Mouse (Mus musculus) limb, embryonic 13.5 days (tissue): Measurements from ENCODE around the gene Gm10439. TPM values are rescaled to one million over a fixed set of nuclear protein-coding genes. Genes with fewer than 3 reads are reported as not detected.
"Not testable (repeated sequence)": the region's sequence is repeated elsewhere in the genome, so short reads cannot be mapped to it uniquely, and the experiment has no call there.

Experiments
- ATAC-seq: fragments of 200-750 bp; cut with Nextera tagmentation; 2 replicates; pipeline ENCODE4 v1.8.0; 2017; ENCODE audit warnings: low read depth, moderate number of reproducible peaks, moderate TSS enrichment; ENCODE audit not compliant: low FRiP score
- H3K27ac ChIP-seq: fragments of 300-500 bp; sonication (generic); 2 replicates; pipeline ENCODE4 v1.5.1; 2015; ENCODE audit warnings: inconsistent platforms, mild to moderate bottlenecking, moderate library complexity
- H3K27me3 ChIP-seq: fragments of 300-500 bp; sonication (generic); 2 replicates; pipeline ENCODE4 v1.6.1; 2015; ENCODE audit warnings: mild to moderate bottlenecking, inconsistent platforms
- H3K36me3 ChIP-seq: fragments of 300-500 bp; sonication (generic); 2 replicates; pipeline ENCODE4 v1.6.1; 2015; ENCODE audit warnings: inconsistent platforms, mild to moderate bottlenecking, moderate library complexity
- H3K4me1 ChIP-seq: fragments of 300-500 bp; sonication (generic); 2 replicates; pipeline ENCODE4 v1.6.1; 2015; ENCODE audit warnings: inconsistent platforms
- H3K4me2 ChIP-seq: fragments of 300-500 bp; sonication (generic); replicated peaks from 2 replicates; pipeline ENCODE4 v1.6.1; 2015; ENCODE audit warnings: inconsistent platforms, mild to moderate bottlenecking, moderate library complexity
- H3K4me3 ChIP-seq: fragments of 300-500 bp; sonication (generic); 2 replicates; pipeline ENCODE4 v1.5.1; 2015; ENCODE audit warnings: moderate library complexity, mild to moderate bottlenecking, inconsistent platforms
- H3K9ac ChIP-seq: fragments of 300-500 bp; sonication (generic); 2 replicates; pipeline ENCODE4 v1.6.1; 2015; ENCODE audit warnings: mild to moderate bottlenecking, inconsistent platforms
- H3K9me3 ChIP-seq: fragments of 300-500 bp; sonication (generic); 2 replicates; pipeline ENCODE4 v1.6.1; 2016; ENCODE audit warnings: inconsistent platforms
- WGBS: fragments of 180-500 bp; shearing (Covaris S2); methylation state at CpG from one replicate; pipeline ENCODE4 v1.1.7; 2015; 5-methylcytosine and 5-hydroxymethylcytosine counted together
- polyA plus RNA-seq: library from polyadenylated mRNA; unstranded; fragments of >200 nt; fragmentation: Nextera tagmentation; extraction: Ambion mirVana; gene quantifications from 2 replicates; pipeline ENCODE4 v1.2.1, GENCODE M21; 2015

Gm10439 gene
- not detected in 2 replicates for polyA plus RNA-seq

- H3K27ac ChIP-seq, H3K9me3 ChIP-seq, H3K36me3 ChIP-seq, H3K9ac ChIP-seq, H3K4me1 ChIP-seq, ATAC-seq, H3K4me3 ChIP-seq, H3K27me3 ChIP-seq, H3K4me2 ChIP-seq: not testable (repeated sequence)
- no CpG with 5 or more reads among the region's 6 CpGs for WGBS
These were observed at the start of gene Gm10439 for GRCm38 (mm10) chrX:149594270-149594669. Gene Gm10439, plus strand, starts transcription at chrX:149594570.

Other genes with a start within 250 kb of the Gm10439 start
- not detected in 2 replicates for gene Gm15085, start 147.0 kb upstream of the Gm10439 start, polyA plus RNA-seq
- not detected in 2 replicates for gene Gm15097, start 189.9 kb downstream of the Gm10439 start, polyA plus RNA-seq